Mouse (Mus musculus) induced T-regulatory cell, adult 2 months (primary cell): ENCODE data around the gene Gm11172.
"Not testable (repeated sequence)": the region's sequence is repeated elsewhere in the genome, so short reads cannot be mapped to it uniquely, and the experiment has no call there.

ENCODE experiments used
- DNase-seq: peaks from one replicate; pipeline ENCODE4 v3.0.0-alpha.2; 2012; ENCODE audit warnings: low read depth

Gene Gm11172

DNA sequence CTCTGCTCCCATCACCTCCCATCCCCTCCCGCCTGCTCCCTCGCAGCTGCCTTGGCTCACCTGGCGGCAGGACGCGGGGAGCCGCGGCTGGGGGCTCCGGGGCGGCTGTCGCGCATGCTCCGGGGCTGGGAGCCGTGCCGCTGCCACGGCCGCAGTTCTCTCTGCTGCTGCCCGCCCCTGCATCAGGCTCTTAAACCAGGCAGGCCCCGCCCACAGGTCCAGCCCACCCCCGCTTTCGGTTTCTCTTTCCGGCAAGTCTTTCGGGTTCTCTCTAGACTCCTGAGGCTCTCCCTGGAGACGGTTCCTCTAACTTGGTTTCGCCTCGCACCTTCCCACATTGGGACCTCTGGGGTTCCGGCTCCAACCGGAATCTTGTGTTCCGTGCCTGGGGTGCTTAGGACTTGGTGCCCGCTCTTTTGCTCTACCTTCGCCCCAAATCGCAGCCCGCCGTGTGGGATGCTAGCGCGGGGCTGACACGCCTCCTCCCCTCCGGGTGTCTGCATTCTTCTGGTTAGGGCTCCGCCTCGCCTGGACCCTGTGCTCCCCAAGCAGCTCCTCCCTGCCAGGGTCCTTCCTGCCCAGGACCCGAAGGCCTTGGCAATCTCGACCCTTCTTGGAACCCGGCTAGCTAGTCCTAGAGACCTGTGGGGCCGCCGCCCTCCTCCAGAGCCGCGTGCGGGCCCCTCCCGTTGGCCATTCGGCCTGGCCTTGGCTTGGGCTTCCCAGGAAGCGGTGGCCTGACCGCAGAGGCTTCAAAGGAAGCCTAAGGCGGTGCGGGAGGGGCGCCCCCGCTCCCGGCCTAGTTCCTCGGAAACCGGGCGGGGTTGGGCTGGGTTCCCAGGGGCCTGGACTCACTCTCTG, 27.1 kb upstream of the Gm11172 start, which contains the start of gene Socs1:
Socs1 (minus strand) TSS at position 166 of the 861 bp plus-strand sequence.
- DNase-seq, result peak; percentile 98

DNA sequence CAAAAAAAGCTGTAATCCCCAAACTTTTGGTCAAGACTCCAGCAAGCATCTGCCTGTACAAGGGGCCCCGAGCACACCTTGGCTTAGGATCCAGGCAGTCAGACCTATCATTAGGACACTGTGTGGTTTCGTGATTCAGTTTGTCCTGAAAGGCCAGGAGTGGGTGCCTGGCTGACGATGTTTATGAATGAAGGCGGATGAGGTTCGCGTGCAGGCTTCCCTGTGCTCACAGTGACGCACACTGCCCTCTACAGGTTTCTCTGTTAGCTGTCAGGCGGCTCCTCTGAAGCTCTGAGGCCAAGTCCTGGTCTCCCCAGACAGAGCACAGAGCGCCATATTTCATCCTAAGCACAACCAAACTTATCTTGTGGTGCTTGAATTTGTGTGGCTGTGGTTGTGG, 26.4 kb upstream of the Gm11172 start:
- peak; percentile 97 for DNase-seq

DNA sequence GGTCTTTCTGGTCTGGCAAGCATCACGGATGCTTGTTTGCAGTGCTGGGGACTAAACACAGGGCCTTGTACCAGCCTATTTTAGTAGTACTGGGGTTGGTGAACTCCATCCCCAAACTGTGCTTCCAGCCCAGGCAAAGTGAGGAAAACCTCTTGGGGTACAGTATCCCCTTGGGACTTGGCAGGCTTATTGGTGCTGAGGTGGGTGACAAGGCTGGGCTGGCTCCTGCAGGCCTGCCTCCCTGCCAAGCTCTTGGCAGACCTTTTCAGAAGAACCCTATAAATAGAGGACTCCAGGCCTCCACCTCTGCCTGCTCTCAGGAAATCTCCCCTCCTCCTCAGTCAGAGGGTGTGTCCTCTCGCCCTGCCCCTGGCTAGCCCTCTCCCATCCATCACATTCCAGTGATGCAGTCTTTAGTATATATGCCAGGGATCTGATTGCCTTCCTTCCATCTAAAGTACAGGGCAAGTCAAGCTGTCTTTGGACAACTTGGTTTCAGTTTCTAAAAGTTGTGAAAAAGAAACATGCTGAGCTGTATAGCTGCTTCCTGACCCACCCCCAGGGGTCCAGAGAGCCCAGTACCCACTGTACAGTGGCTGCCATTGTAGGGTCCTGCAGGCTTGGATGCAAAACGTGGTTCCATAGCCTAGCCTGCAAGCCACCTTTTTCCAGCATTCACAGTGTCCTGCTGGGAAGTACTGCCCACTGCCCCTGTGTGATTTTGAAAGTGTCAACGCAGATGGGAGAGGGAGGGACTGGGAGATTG, 25.8 kb upstream of the Gm11172 start:
- DNase-seq, result peak; percentile 70

DNA sequence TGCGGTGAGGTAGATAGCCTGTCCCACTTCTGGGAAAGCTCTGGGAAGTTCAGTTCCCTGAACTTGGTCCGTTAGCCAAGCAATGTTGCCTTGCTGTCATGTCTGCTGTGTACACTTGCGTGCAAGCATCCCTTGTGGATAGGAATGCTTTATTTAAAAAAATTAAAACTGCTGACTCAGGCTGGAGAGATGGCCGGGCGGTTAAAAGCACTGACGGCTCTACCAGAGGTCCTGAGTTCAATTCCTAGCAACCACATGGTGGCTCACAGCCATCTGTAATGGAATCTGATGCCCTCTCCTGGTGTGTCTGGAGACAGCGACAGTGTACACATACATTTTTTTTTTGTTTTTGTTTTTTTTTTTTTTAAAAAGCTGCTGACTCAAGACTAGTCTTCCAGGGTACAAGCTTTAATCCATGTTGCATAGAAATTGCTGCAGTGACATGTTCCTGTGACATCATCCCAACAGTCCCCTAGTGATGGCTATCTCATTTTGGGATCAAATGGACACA, 25.1 kb upstream of the Gm11172 start:
- no peak for DNase-seq

DNA sequence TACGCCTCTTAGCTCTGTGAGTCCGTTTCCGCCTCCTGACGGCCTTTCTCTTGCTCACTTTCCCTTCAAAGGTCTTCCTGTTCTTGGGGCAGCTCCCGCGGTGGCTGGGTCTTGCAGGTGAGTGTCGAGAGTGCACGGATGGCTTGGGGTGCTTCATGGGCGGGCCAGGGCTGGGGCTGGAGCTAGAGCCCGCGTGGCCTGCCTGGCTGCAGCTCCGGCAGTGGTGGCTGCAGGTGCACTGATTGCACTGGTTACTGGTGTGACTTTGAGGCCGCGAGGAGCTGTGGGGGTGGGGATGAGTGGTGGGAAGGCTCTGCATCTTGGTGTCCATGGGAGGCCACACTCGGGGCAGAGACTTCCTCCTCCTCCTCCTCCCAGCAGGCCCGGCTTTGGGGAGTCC, 24.4 kb upstream of the Gm11172 start, which contains the start of gene Tnp2:
Tnp2 (minus strand) TSS at position 390 of the 400 bp plus-strand sequence.
- DNase-seq, result peak; percentile 79

DNA sequence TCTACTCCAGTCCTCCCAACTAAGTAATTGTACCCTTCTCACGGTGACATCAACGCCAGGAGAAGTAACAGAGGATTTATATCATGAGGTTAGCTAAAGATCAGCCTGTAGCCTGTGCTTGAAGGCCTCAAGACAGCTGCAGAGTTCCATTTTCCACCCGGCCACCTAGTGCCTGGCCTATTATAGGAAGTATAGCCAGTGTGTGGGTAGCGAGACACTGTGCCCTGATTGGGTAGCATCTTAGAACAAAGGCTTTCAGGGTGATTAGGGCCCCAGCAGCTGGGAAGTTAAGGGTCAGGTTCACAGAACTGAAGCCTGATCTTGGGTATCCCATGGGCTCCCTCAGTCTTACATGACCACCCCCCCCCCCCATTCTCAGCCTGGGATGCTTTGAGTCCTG, 23.8 kb upstream of the Gm11172 start:
- DNase-seq, result peak; percentile 61

DNA sequence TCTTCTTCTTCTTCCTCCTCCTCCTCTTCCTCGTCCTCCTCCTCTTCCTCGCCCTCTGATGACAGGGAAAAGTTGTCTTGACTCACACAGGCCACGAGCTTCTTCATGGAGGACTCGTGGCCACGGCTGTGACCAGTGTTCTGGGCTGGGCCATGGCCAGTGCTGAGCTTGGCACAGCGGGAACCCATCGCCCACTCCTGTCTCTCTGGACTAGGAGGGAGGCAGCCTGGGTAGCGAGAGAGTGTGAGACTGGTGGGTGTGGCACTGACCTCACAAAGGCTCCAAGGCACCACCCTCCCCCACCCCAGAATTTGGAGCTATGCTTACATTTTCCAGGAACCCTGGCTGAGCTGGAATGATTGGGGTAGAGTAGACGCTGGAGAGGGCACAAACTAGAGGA, 22.0 kb upstream of the Gm11172 start, which contains the start of gene Prm3:
Prm3 (minus strand) TSS at position 213 of the 400 bp plus-strand sequence.
- no peak for DNase-seq

DNA sequence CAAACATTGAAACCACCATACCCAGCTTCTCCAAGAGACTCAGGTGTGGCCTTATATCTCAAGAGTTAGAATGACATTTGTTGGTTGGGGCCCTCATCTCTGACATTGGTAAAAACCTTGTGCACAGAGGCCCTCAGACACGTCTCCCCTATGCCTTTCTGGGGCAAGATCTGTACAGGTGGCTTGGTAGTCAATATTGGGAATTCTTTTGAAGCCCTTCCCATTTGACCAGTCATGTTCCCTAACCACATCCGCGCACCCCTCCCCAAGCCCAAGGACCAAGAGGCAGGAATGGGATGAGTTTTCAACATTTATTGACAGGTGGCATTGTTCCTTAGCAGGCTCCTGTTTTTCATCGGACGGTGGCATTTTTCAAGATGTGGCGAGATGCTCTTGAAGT, 16.7 kb upstream of the Gm11172 start, which contains the start of gene Prm2:
Prm2 (minus strand) TSS at position 101 of the 400 bp plus-strand sequence.
- no peak for DNase-seq

DNA sequence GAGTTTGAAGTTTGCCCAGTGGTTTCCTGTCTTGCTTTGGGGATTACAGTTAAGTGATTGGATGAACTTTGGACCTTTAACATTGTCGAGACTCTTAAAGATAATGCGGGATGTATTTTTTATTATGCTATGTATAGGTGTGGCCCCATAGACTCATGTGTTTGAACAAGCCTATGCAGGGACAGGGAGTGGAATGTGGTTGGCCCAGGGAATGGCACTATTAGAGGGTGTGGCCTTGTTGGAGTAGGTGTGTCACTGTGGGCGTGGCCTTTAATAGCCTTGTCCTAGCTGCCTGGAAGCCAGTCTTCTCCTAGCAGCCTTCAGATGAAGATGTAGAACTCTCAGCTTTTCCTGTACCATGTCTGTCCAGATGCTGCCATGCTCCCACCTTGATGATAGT, 10.3 kb upstream of the Gm11172 start:
- DNase-seq, result not testable (repeated sequence)

DNA sequence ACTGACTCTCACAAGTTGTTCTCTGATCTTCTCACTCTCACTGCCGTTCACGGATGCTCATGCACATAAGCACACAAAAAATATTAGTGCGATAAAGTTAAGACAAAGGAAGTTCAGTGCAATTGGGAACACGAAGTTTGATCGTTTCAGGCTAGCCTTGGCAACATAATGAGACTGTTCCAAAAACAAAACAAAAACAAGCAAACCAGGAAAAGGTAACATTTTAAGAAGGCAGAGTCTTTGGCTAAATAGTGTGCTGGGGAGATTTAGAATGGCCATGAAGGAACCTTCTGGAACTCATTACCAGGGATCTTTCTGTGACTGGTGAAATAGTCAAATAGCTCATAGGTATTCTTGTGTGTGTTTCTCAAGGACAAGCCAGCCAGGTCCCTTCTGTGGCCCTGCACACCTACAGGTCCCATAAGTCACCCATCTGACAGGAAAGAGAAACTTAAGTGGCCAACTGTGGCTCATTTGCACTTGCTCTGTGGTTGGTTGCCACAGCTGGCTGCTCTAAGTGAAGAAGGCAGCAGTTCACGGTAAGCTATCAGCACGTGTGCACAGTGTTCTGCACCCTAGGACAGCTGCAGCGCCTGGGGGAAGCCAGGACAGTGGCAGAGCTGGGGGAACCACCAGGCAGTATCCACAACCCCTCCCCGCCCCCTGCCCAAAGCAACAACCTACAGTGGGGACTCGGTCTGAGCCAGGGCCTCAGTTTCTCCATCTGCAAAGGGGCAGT, 6.8 kb upstream of the Gm11172 start, which contains the start of gene Prm1:
Prm1 (minus strand) TSS at position 51 of the 739 bp plus-strand sequence.
- peak; percentile 43 for DNase-seq

DNA sequence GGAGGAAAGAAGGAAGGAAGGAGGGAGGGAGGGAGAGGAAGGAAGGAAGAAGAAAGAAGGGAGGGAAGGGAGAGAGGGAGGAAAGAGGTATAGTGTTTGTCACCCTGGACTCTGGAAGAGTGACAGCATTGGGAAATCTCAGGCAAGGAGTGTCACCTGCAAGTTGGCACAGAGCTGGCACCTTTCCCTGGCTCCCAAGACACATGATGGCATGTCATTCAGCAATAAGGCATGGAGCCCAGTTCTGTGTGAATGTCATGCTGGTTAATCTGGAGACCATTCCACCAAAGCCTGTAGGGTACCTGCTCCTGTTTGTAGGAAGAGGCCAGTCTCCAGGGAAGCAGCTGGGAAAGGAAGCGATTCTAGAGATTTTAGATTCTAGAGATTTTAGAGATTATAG, 2.3 kb upstream of the Gm11172 start:
- DNase-seq, result no peak

DNA sequence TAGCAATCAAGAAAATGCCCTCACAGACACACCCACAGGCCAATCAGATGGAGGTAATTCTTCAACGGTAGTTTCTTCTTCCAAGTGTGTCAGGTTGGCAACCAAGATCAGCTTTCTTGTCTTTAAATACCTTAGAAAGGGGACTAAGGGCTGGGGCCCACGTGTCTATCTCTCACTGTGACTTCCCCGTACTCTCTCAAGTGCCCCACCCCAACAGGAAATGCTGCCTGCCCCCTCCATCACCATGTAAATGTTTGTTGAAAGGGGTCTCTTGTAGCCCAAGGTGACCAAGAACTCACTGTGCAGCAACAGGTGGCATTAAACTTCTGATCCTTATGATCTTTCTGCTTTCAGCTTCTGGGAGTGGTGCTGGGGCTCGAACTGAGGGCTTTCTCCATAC, 1.0 kb downstream of the Gm11172 start:
- peak; percentile 32 for DNase-seq

DNA sequence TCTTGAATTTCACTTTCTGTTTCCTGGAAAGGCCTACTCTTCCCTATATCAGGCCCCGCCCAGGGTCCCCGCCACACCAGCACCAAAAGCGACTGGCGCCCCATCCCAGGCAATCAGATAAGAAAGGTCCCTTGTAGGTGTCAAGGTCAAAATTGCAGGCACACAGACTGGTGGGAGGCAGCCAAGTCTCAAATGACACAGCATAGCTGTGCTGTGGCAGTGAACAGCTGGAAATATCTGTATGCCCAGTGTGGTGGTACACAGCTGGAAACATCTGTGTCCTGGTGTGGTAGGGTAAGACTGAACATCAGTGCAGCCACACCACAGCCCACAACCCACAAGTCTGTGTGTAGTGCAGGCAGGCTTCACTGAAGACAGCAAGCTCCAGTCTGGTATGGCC, 2.1 kb downstream of the Gm11172 start:
- DNase-seq, result peak; percentile 67

DNA sequence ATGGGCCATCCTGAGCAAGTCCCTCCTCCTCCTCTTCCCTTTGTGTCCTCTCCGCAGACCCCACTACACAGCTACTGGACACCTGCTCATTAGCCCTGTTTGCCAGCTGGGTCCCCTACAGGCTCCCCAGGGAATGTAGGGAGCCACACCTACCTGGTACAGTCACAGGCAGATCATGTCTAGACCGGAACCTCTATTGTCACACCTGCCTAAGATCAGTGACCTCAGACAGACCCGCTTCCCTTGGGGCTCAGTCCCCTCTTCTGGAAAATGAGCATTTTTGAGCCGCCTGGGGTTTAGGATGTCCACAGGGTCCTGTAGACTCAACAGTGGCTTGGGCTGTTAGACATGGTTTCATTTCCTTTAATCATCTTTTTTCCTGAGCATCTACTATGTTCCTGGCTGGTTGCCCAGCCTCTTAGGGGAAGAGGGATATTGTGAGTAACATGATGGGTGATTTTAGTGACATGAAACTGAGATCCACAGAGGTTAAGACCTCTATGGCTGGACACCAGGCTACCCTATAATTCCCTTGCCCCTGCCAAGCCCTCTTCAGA, 5.9 kb downstream of the Gm11172 start:
- no peak for DNase-seq

DNA sequence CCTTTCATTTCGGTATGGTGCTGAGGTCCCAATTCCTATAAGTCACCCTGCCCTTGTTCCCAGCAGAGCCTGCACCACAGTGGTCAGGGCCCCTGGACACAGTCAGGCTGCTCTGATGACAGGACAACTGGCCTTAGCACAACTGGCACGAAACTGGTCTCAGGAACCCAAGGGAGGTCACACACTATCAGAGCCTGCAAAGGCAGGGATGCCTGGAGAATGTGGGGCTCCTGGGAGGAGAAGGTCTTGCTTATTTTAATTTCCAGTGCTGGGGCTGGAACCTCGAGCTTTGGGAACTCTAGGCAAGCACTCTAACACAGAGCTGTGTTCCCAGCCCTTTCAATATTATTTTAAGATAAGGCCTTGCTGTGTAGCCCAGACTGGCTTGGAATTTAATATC, 7.3 kb downstream of the Gm11172 start:
- no peak for DNase-seq

DNA sequence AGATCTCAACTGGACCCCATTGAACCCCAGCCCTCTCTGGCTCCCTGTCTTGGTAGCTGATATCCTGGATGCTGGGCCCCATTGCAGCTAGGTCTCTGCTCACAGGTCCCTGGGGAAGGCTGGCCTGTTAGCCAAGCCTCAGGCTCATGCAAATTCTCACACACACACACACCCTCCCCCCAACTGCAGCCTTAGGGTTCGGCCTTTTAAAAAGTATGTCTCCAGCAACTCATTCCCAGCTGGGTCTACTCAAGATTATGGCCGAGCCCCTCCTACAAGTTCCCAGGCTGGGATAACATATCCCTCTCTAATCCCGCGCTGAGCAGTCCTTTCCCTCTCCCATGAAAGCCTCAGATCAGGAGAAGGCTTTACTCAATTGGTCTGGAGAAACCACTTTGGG, 8.7 kb downstream of the Gm11172 start:
- no peak for DNase-seq

DNA sequence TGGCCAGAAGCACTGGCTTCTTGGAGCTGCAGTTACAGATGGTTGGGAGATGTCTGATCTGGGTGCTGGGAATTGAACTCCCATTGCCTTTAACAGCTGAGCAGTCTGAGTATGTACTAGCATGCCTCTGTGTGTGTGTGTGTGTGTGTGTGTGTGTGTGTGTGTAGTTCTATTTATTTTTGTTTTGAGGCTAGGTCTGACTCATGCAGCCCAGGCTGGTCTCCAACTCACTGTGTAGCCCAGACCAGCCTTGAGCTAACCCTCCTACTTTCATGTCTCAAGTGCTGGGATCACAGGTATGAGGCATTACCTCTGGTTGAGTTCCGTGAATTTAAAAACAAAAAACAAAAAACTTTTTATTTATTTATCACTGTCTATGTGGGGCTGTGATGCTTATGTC, 11.8 kb downstream of the Gm11172 start:
- DNase-seq, result no peak

DNA sequence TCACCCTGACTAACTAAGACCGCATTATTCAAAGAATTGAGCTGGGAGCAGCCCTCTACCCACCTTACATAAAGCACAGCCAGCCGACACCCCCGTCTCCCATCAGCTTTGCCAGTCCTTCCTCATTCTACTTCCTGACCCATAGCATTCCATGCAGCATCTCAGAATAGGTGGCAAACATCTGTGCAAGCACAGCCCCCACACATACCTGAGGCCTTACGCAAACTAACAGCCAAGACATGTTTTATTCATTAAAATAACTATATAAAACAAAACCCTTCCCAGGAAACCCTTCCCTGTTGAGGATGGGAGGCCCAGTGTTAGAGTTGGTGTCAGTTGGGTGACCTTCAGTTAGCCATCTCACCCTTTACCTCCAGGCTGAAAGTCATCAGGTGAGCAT, 13.1 kb downstream of the Gm11172 start:
- DNase-seq, result no peak

DNA sequence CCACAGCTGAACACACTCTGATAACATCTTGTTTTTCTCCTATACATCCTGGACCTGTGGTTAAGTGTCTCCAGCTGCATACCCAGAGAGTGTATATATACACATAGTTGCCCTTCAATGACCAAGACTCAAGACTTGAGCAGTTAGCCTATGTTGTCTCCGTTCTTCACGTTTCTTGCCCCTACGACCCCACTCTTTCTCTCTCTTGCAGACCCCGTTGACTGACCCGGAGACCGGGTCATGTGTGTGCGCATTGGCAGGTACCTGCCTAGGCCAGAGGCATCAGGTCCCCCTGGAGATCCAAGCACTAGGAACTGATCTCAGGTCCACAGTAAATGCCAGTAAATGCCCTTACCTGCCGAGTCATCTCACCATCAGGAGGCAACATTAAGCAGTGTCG, 14.6 kb downstream of the Gm11172 start:
- DNase-seq, result no peak

DNA sequence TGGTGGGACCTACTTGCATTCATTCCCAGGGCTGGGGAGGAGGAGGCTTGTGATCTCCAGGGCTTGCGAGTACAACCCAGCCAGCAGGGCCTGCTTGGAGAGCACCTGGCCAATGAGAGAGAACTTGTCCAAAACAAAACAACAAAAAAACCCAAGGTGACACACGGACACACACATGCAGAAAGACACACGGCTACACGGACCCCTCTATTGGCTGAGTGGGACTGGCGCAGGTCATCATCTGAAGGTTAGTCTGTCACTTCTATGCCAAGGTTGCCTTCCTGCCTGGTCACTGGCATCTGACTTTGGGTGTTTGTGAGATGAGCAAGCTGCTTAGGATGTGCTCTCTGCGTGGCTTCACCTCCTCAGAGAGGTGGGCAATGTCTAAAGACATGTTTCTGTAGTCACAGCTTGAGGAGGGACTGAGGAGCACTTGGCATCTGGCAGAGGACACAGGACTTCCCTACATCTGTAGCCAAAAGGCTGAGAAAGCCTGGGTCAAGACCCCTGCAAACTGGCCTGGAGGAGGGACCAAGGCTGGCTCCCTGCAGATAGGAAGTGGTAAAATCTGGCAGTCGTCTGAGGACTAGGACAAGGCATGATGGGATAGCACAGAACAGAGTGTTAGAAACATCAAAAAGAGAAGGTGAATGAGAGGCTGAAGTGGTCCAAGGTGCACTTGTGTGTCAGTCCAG, 15.2 kb downstream of the Gm11172 start:
- DNase-seq, result no peak

DNA sequence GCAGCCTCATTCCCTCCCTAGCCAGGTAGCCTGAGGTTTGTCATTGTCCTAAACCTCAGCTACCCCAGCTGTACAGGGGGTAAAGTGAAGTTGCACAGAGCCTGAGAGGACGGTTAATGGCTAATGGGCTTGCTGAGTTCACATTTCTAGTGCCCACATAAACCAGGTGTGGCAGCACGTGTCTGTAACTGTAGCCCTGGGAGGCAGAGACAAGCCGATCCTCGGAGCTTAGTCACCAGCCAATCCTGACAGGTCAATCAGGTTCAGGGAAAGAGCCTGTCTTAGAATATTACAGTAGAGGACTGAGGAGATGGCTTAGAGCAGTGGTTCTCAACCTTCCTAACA, 15.7 kb downstream of the Gm11172 start:
- DNase-seq, result no peak
